ENCODE assay signal across 21 mouse cellular contexts in genomic region chr14:97881976-97882375, GRCm38 (mm10).
A peak's percentile ranks its signal among the peaks of the same experiment; 100 is the strongest.
DNase-seq lines count a peak whose midpoint lies in the region; ATAC-seq and TF ChIP-seq lines count a peak whose summit lies in the region.
"Had no signal": no experiment of that assay in that cellular context is flagged by ENCODE, and none has a peak within 500 bp of the region (broad histone marks: within the 10 kb centered on the region; RNA-seq: fewer than 3 reads in every experiment).

No protein-coding gene starts in this region.

- no peaks in the 10 kb centered on the region for H3K4me1 ChIP-seq in kidney, postnatal 0 days (replicated peaks; ENCODE audit: insufficient read depth, low read length)
- H3K4me1 ChIP-seq in thymus, adult 2 months (replicated peaks; ENCODE audit: control insufficient read depth, insufficient read depth, low read length) = no peaks in the 10 kb centered on the region
- H3K4me1 ChIP-seq: embryonic facial prominence, embryonic 10.5 days; neural tube, embryonic 12.5 days had no signal

- H3K27me3 ChIP-seq in kidney, postnatal 0 days (ENCODE audit: insufficient read depth, low read length) = no peaks in the 10 kb centered on the region
- no peaks in the 10 kb centered on the region for H3K27me3 ChIP-seq in thymus, adult 2 months (ENCODE audit: control insufficient read depth, insufficient read depth, low read length)
- H3K27me3 ChIP-seq: lung, embryonic 15.5 days; neural tube, embryonic 12.5 days had no signal

- no peak for ATAC-seq in kidney, postnatal 0 days (replicated peaks; ENCODE audit: low FRiP score, low read depth)
- ATAC-seq: CD4-positive, CD25-positive, alpha-beta regulatory T cell, adult 4 months; forebrain, embryonic 14.5 days had no signal

- WGBS in kidney, postnatal 0 days = 57% methylated on average over 1 of the region's 1 CpGs
- 56% methylated on average over 1 of the region's 1 CpGs for WGBS in thymus, adult 2 months

- peak; percentile 30; the same call in 1 of the 2 replicates for TF ChIP-seq CTCF in kidney, postnatal 0 days (IDR thresholded peaks at IDR 0.05; ENCODE audit: low read depth)
- TF ChIP-seq CTCF in thymus, adult 2 months (IDR thresholded peaks at IDR 0.05; ENCODE audit: borderline replicate concordance, control insufficient read depth, extremely low read depth, insufficient read depth, low read length, poor library complexity) = no peak

- no peak overlapping the region for H3K27ac ChIP-seq in kidney, postnatal 0 days
- no peak overlapping the region for H3K27ac ChIP-seq in thymus, adult 2 months (ENCODE audit: control insufficient read depth, insufficient read depth, low read length)
- H3K27ac ChIP-seq: embryonic facial prominence, embryonic 10.5 days; hindbrain, embryonic 14.5 days; lung, embryonic 15.5 days; neural tube, embryonic 12.5 days had no signal

- no peaks in the 10 kb centered on the region for H3K9me3 ChIP-seq in kidney, postnatal 0 days (replicated peaks; ENCODE audit: low read length)
- H3K9me3 ChIP-seq: embryonic facial prominence, embryonic 10.5 days; lung, embryonic 15.5 days; neural tube, embryonic 12.5 days had no signal

- peak; percentile 13 for DNase-seq in embryo, embryonic 10 days (ENCODE audit: low spot score)
- no peak for DNase-seq in embryo, embryonic 9.5 days (ENCODE audit: extremely low spot score)
- no peak for DNase-seq in kidney, postnatal 0 days (ENCODE audit: low spot score)
- DNase-seq in kidney, adult 18-20 months = no peak
- peak; percentile 2 for DNase-seq in thymus, adult 2 months
- no peak for DNase-seq in thymus, postnatal 4 days
- DNase-seq in Muller cell, postnatal 12 days (ENCODE audit: inconsistent ontology term) = no peak
- no peak for DNase-seq in layer of hippocampus, adult 18-20 months (ENCODE audit: low spot score in 2 of 2)
- DNase-seq: cerebellum, postnatal 25 days; kidney, adult 8-10 months; kidney, postnatal 36 days; layer of hippocampus, postnatal 36 days; left cerebral cortex, postnatal 4 days; spleen, adult 18-20 months; thymus, postnatal 14 days had no signal

- no peaks in the 10 kb centered on the region for H3K36me3 ChIP-seq in kidney, postnatal 0 days (ENCODE audit: insufficient read depth, low read length)
- H3K36me3 ChIP-seq in thymus, adult 2 months (ENCODE audit: control insufficient read depth, insufficient read depth, low read length) = no peaks in the 10 kb centered on the region
- H3K36me3 ChIP-seq: embryonic facial prominence, embryonic 10.5 days; lung, embryonic 15.5 days; neural tube, embryonic 12.5 days had no signal

- no peak overlapping the region for H3K4me2 ChIP-seq in kidney, postnatal 0 days (ENCODE audit: low read length)
- H3K4me2 ChIP-seq: hindbrain, embryonic 14.5 days; lung, embryonic 15.5 days; neural tube, embryonic 12.5 days had no signal

- TF ChIP-seq POLR2A in thymus, adult 2 months (IDR thresholded peaks at IDR 0.05; ENCODE audit: control insufficient read depth, extremely low read depth, insufficient read depth, low read length, poor library complexity) = no peak

- no peak overlapping the region for H3K4me3 ChIP-seq in kidney, postnatal 0 days (replicated peaks; ENCODE audit: low read depth, low read length)
- H3K4me3 ChIP-seq in thymus, adult 2 months (ENCODE audit: control insufficient read depth, insufficient read depth, low read length) = no peak overlapping the region
- H3K4me3 ChIP-seq: embryonic facial prominence, embryonic 10.5 days; lung, embryonic 15.5 days; neural tube, embryonic 12.5 days had no signal

- H3K9ac ChIP-seq in kidney, postnatal 0 days (ENCODE audit: low read depth, low read length) = no peak overlapping the region
- H3K9ac ChIP-seq: hindbrain, embryonic 14.5 days; lung, embryonic 15.5 days; neural tube, embryonic 12.5 days had no signal

Comparison
In these comparisons a context has a peak if more than half of its experiments do, and no peak if none do; other contexts are left out.
1. DNase-seq: peak in embryo, embryonic 10 days (single experiment) and thymus, adult 2 months (single experiment); none in embryo, embryonic 9.5 days (single experiment), kidney, postnatal 0 days (single experiment), kidney, adult 18-20 months (single experiment), thymus, postnatal 4 days (single experiment), Muller cell, postnatal 12 days (single experiment) and layer of hippocampus, adult 18-20 months (0 of 2).